Mouse (Mus musculus): ENCODE measurements around the gene Gpr88. TPM values are rescaled to one million over a fixed set of nuclear protein-coding genes. Genes with fewer than 3 reads are reported as not detected.

Gpr88 gene
- polyA plus RNA-seq, 1 experiment from 2014 or later, result 0.57 TPM

GRCm38 (mm10) chr3:116263977-116264376, 10.7 kb upstream of the Gpr88 start:
- Histone ChIP-seq H3K9ac (ENCODE audit: low read length) (no peak overlapping the region), H3K4me2 (ENCODE audit: low read length) (no peak overlapping the region), H3K9me3 (ENCODE audit: control insufficient read depth, low read length) (no peaks in the 10 kb centered on the region), H3K27me3 (ENCODE audit: control insufficient read depth, insufficient read depth, low read length) (no peaks in the 10 kb centered on the region), H3K4me3 (ENCODE audit: control insufficient read depth in 1 of 2, insufficient read depth in 1 of 2, low read depth in 1 of 2, low read length in 2 of 2) (no peak overlapping the region), H3K4me1 (ENCODE audit: control insufficient read depth in 2 of 2, insufficient read depth in 2 of 2, low read length in 2 of 2) (peaks cover 0 to 2% of the 10 kb centered on the region in 2 experiments; a peak in 2 of 4 replicates), H3K27ac (replicated peaks in 1 of 2; ENCODE audit: control insufficient read depth in 1 of 2, insufficient read depth in 1 of 2, low read depth in 2 of 2, low read length in 2 of 2) (no peak overlapping the region), H3K36me3 (ENCODE audit: control insufficient read depth, insufficient read depth, low read length) (no peaks in the 10 kb centered on the region)
- WGBS, result 86% methylated on average over 1 of the region's 1 CpGs
- no peak for ATAC-seq (ENCODE audit: insufficient number of reproducible peaks, insufficient read depth, low FRiP score, low read depth)

GRCm38 (mm10) chr3:116263061-116263460, 9.8 kb upstream of the Gpr88 start:
- H3K9ac ChIP-seq (ENCODE audit: low read length), result no peak overlapping the region
- H3K27me3 ChIP-seq (ENCODE audit: control insufficient read depth, insufficient read depth, low read length), result no peaks in the 10 kb centered on the region
- no peak overlapping the region for H3K27ac ChIP-seq (replicated peaks in 1 of 2; ENCODE audit: control insufficient read depth in 1 of 2, insufficient read depth in 1 of 2, low read depth in 2 of 2, low read length in 2 of 2)
- 78% methylated on average over 5 of the region's 5 CpGs for WGBS
- H3K4me3 ChIP-seq (ENCODE audit: control insufficient read depth in 1 of 2, insufficient read depth in 1 of 2, low read depth in 1 of 2, low read length in 2 of 2), result no peak overlapping the region
- no peak overlapping the region for H3K4me2 ChIP-seq (ENCODE audit: low read length)
- H3K36me3 ChIP-seq (ENCODE audit: control insufficient read depth, insufficient read depth, low read length), result no peaks in the 10 kb centered on the region
- no peaks in the 10 kb centered on the region for H3K9me3 ChIP-seq (ENCODE audit: control insufficient read depth, low read length)
- H3K4me1 ChIP-seq (ENCODE audit: control insufficient read depth in 2 of 2, insufficient read depth in 2 of 2, low read length in 2 of 2), result peaks cover 0 to 2% of the 10 kb centered on the region in 2 experiments; a peak in 2 of 4 replicates
- no peak for ATAC-seq (ENCODE audit: insufficient number of reproducible peaks, insufficient read depth, low FRiP score, low read depth)

DNA sequence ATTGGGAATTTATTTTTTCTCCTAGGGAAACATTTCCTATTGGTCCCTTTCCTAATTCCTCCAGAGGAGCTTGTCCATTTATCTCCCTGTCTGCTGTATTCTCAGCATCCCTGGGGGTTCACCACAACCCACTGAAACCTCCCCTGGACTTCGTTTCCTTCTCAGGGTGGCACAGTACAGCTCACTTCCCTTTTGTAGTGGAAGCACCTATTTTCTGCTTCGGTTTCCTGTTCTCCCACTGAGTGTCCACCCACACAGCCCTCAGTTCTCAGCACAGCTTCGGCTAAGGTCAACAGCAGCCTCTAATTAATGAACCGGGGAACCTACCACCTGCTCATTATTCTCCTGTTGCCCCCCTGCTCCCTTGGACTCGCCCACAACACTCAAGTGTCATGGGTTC, 2.8 kb upstream of the Gpr88 start:
- no peak overlapping the region for H3K4me3 ChIP-seq (ENCODE audit: control insufficient read depth in 1 of 2, insufficient read depth in 1 of 2, low read depth in 1 of 2, low read length in 2 of 2)
- WGBS, result 65% methylated on average over 5 of the region's 5 CpGs
- no peak overlapping the region for H3K9ac ChIP-seq (ENCODE audit: low read length)
- no peak overlapping the region for H3K27ac ChIP-seq (replicated peaks in 1 of 2; ENCODE audit: control insufficient read depth in 1 of 2, insufficient read depth in 1 of 2, low read depth in 2 of 2, low read length in 2 of 2)
- H3K36me3 ChIP-seq (ENCODE audit: control insufficient read depth, insufficient read depth, low read length), result no peaks in the 10 kb centered on the region
- peaks cover 39% of the 10 kb centered on the region for H3K27me3 ChIP-seq (ENCODE audit: control insufficient read depth, insufficient read depth, low read length)
- H3K4me2 ChIP-seq (ENCODE audit: low read length), result no peak overlapping the region
- H3K9me3 ChIP-seq (ENCODE audit: control insufficient read depth, low read length), result no peaks in the 10 kb centered on the region
- peaks cover 8 to 23% of the 10 kb centered on the region in 2 experiments for H3K4me1 ChIP-seq (ENCODE audit: control insufficient read depth in 2 of 2, insufficient read depth in 2 of 2, low read length in 2 of 2)
- no peak for ATAC-seq (ENCODE audit: insufficient number of reproducible peaks, insufficient read depth, low FRiP score, low read depth)

- H3K36me3 ChIP-seq (ENCODE audit: control insufficient read depth, insufficient read depth, low read length), result no peaks in the 10 kb centered on the region
- no peak overlapping the region for H3K27ac ChIP-seq (replicated peaks in 1 of 2; ENCODE audit: control insufficient read depth in 1 of 2, insufficient read depth in 1 of 2, low read depth in 2 of 2, low read length in 2 of 2)
- H3K9ac ChIP-seq (ENCODE audit: low read length), result peak overlapping the region; percentile 63
- peaks cover 6 to 23% of the 10 kb centered on the region in 2 experiments; a peak in 3 of 4 replicates for H3K4me1 ChIP-seq (ENCODE audit: control insufficient read depth in 2 of 2, insufficient read depth in 2 of 2, low read length in 2 of 2)
- ATAC-seq (ENCODE audit: insufficient number of reproducible peaks, insufficient read depth, low FRiP score, low read depth), result 0 out of 2 replicates have a peak, but pooled peaks have one; percentile 13
- peaks cover 50% of the 10 kb centered on the region for H3K27me3 ChIP-seq (ENCODE audit: control insufficient read depth, insufficient read depth, low read length)
- WGBS, result under 1% methylated on average over 48 of the region's 48 CpGs
- H3K4me2 ChIP-seq (ENCODE audit: low read length), result peak overlapping the region; percentile 100
- peak overlapping the region; percentile 45 to 63 for H3K4me3 ChIP-seq (ENCODE audit: control insufficient read depth in 1 of 2, insufficient read depth in 1 of 2, low read depth in 1 of 2, low read length in 2 of 2)
- H3K9me3 ChIP-seq (ENCODE audit: control insufficient read depth, low read length), result no peaks in the 10 kb centered on the region
Measured at GRCm38 (mm10) chr3:116252255-116253040, 855 bp downstream of the Gpr88 start.

GRCm38 (mm10) chr3:116251481-116252254, 1.6 kb downstream of the Gpr88 start:
- ATAC-seq (ENCODE audit: insufficient number of reproducible peaks, insufficient read depth, low FRiP score, low read depth), result 0 out of 2 replicates have a peak, but pooled peaks have one; percentile 22
- Histone ChIP-seq H3K27me3 (ENCODE audit: control insufficient read depth, insufficient read depth, low read length) (peaks cover 50% of the 10 kb centered on the region), H3K36me3 (ENCODE audit: control insufficient read depth, insufficient read depth, low read length) (no peaks in the 10 kb centered on the region), H3K9ac (ENCODE audit: low read length) (peak overlapping the region; percentile 63), H3K4me3 (ENCODE audit: control insufficient read depth in 1 of 2, insufficient read depth in 1 of 2, low read depth in 1 of 2, low read length in 2 of 2) (peak overlapping the region; percentile 45 to 63), H3K9me3 (ENCODE audit: control insufficient read depth, low read length) (no peaks in the 10 kb centered on the region), H3K4me2 (ENCODE audit: low read length) (peak overlapping the region; percentile 100), H3K27ac (replicated peaks in 1 of 2; ENCODE audit: control insufficient read depth in 1 of 2, insufficient read depth in 1 of 2, low read depth in 2 of 2, low read length in 2 of 2) (no peak overlapping the region), H3K4me1 (ENCODE audit: control insufficient read depth in 2 of 2, insufficient read depth in 2 of 2, low read length in 2 of 2) (peaks cover 6 to 23% of the 10 kb centered on the region in 2 experiments; a peak in 3 of 4 replicates)
- WGBS, result under 1% methylated on average over 78 of the region's 86 CpGs

DNA sequence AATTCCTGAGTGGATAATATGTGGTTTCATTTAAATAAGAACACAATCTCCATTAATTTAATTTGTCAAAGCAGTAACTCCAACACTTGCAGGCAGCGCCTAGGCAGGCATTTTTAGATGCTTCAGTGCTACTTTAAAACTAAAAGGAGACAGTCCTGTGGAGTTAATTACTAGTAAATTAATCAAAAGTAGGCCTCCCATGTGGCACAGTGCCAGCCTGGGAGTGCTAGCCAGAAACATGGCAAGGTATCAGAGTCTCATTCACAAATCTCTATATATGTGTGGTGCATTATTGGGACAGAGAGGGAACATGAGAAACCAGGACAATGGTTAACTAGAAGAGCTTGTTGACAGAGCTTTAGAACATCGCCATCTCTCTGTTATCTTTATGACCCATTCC, 4.3 kb downstream of the Gpr88 start:
- 85% methylated on average over 2 of the region's 2 CpGs for WGBS

GRCm38 (mm10) chr3:116244476-116244875, 8.8 kb downstream of the Gpr88 start:
- no peaks in the 10 kb centered on the region for H3K9me3 ChIP-seq (ENCODE audit: control insufficient read depth, low read length)
- H3K4me2 ChIP-seq (ENCODE audit: low read length), result no peak overlapping the region
- H3K27me3 ChIP-seq (ENCODE audit: control insufficient read depth, insufficient read depth, low read length), result no peaks in the 10 kb centered on the region; the same call in 1 of the 2 replicates
- H3K9ac ChIP-seq (ENCODE audit: low read length), result no peak overlapping the region
- no peak for ATAC-seq (ENCODE audit: insufficient number of reproducible peaks, insufficient read depth, low FRiP score, low read depth)
- H3K36me3 ChIP-seq (ENCODE audit: control insufficient read depth, insufficient read depth, low read length), result no peaks in the 10 kb centered on the region
- no peaks in the 10 kb centered on the region for H3K4me1 ChIP-seq (ENCODE audit: control insufficient read depth in 2 of 2, insufficient read depth in 2 of 2, low read length in 2 of 2)
- WGBS, result 47% methylated on average over 6 of the region's 6 CpGs
- no peak overlapping the region for H3K27ac ChIP-seq (replicated peaks in 1 of 2; ENCODE audit: control insufficient read depth in 1 of 2, insufficient read depth in 1 of 2, low read depth in 2 of 2, low read length in 2 of 2)
- no peak overlapping the region for H3K4me3 ChIP-seq (ENCODE audit: control insufficient read depth in 1 of 2, insufficient read depth in 1 of 2, low read depth in 1 of 2, low read length in 2 of 2)

More for the DNA sequence above, 4.3 kb downstream of the Gpr88 start:
- H3K4me1 ChIP-seq (ENCODE audit: control insufficient read depth in 2 of 2, insufficient read depth in 2 of 2, low read length in 2 of 2), result peaks cover 6 to 23% of the 10 kb centered on the region in 2 experiments; a peak in 3 of 4 replicates
- H3K4me2 ChIP-seq (ENCODE audit: low read length), result no peak overlapping the region
- no peaks in the 10 kb centered on the region for H3K9me3 ChIP-seq (ENCODE audit: control insufficient read depth, low read length)
- ATAC-seq (ENCODE audit: insufficient number of reproducible peaks, insufficient read depth, low FRiP score, low read depth), result no peak
- no peak overlapping the region for H3K27ac ChIP-seq (replicated peaks in 1 of 2; ENCODE audit: control insufficient read depth in 1 of 2, insufficient read depth in 1 of 2, low read depth in 2 of 2, low read length in 2 of 2)
- H3K36me3 ChIP-seq (ENCODE audit: control insufficient read depth, insufficient read depth, low read length), result no peaks in the 10 kb centered on the region
- no peak overlapping the region for H3K9ac ChIP-seq (ENCODE audit: low read length)
- H3K27me3 ChIP-seq (ENCODE audit: control insufficient read depth, insufficient read depth, low read length), result peaks cover 39% of the 10 kb centered on the region
- H3K4me3 ChIP-seq (ENCODE audit: control insufficient read depth in 1 of 2, insufficient read depth in 1 of 2, low read depth in 1 of 2, low read length in 2 of 2), result no peak overlapping the region
